Mouse (Mus musculus) monocyte, adult 2 months (primary cell): ENCODE data around the gene Cyp2c55.

ENCODE experiments used
- DNase-seq, 2 experiments: peaks; one replicate each; pipeline ENCODE4 v3.0.0; 2022; ENCODE audit warnings: low spot score in 2 of 2, low read depth in 1 of 2

The Cyp2c55 gene

GRCm38 (mm10) chr19:39006715-39007114 is at the start of gene Cyp2c55:
Gene Cyp2c55, plus strand, starts transcription at chr19:39007019.
- no peak for DNase-seq

GRCm38 (mm10) chr19:38970741-38971140 is 36.1 kb upstream of the Cyp2c55 start:
- no peak for DNase-seq

GRCm38 (mm10) chr19:38972581-38972980 is 34.2 kb upstream of the Cyp2c55 start:
- DNase-seq = no peak

- DNase-seq = no peak
These were observed 33.2 kb upstream of the Cyp2c55 start for GRCm38 (mm10) chr19:38973666-38974065.

- no peak for DNase-seq
These were observed 30.6 kb upstream of the Cyp2c55 start for GRCm38 (mm10) chr19:38976269-38976668.

GRCm38 (mm10) chr19:38981966-38982365 is 24.9 kb upstream of the Cyp2c55 start:
- peak in 1 of 2 experiments; percentile 15 for DNase-seq

- no peak for DNase-seq
These were observed 8.6 kb upstream of the Cyp2c55 start for GRCm38 (mm10) chr19:38998248-38998647.

- DNase-seq = no peak
These were observed 8.1 kb upstream of the Cyp2c55 start for GRCm38 (mm10) chr19:38998676-38999075.

- DNase-seq = no peak
These were observed 1.7 kb upstream of the Cyp2c55 start for GRCm38 (mm10) chr19:39005132-39005531.

GRCm38 (mm10) chr19:39057928-39058327 is 51.1 kb downstream of the Cyp2c55 start:
- no peak for DNase-seq

GRCm38 (mm10) chr19:39060719-39061118 is 53.9 kb downstream of the Cyp2c55 start, which contains the start of gene Cyp2c65:
Gene Cyp2c65, plus strand, starts transcription at chr19:39061015.
- DNase-seq = no peak
